18 mouse cellular contexts compared by ENCODE assay signal in the genomic region with DNA sequence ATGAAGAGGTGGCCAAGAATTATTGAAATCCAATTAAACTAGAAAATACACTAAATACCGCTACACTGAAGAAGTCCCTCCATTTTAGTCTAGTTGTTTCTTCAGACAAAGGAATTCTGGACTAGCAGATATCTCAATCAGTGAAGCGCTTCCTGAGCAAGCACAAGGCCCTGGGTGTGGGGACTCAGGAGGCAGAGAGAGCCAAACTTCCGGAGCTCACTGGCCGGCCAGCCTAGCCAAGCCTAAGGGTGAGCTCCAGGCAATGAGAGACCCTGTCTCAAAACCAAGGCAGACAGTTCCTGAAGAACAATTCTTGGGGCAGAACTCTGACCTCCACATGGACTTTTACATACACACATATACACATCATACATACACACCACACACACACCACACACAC.
DNase-seq lines count a peak whose midpoint lies in the region; ATAC-seq and TF ChIP-seq lines count a peak whose summit lies in the region.
"Had no signal": no experiment of that assay in that cellular context is flagged by ENCODE, and none has a peak within 500 bp of the region (broad histone marks: within the 10 kb centered on the region; RNA-seq: fewer than 3 reads in every experiment).

No protein-coding gene starts in this region.

- H3K27ac ChIP-seq in kidney, adult 2 months (ENCODE audit: insufficient read depth, low read depth, low read length): peak overlapping the region; percentile 36; the same call in 1 of the 2 replicates
- H3K27ac ChIP-seq in intestine, embryonic 15.5 days: peak overlapping the region; percentile 90
- peak overlapping the region; percentile 85 for H3K27ac ChIP-seq in lung, postnatal 0 days (ENCODE audit: low read length)
- H3K27ac ChIP-seq in stomach, embryonic 14.5 days (ENCODE audit: low read length): peak overlapping the region; percentile 30; the same call in 1 of the 2 replicates
- H3K27ac ChIP-seq in midbrain, embryonic 11.5 days (ENCODE audit: low read depth, low read length): no peak overlapping the region
- H3K27ac ChIP-seq in layer of hippocampus, adult 2 months: no peak overlapping the region
- H3K27ac ChIP-seq: forebrain, embryonic 12.5 days; hindbrain, embryonic 13.5 days; limb, embryonic 12.5 days; liver, embryonic 13.5 days had no signal

- 80% methylated on average over 4 of the region's 4 CpGs for WGBS in kidney, adult 2 months
- WGBS in intestine, embryonic 15.5 days: 61% methylated on average over 4 of the region's 4 CpGs
- WGBS in lung, postnatal 0 days: 36% methylated on average over 4 of the region's 4 CpGs
- 77% methylated on average over 4 of the region's 4 CpGs for WGBS in stomach, embryonic 14.5 days
- WGBS in midbrain, embryonic 11.5 days: 56% methylated on average over 4 of the region's 4 CpGs

- peak; percentile 18 for DNase-seq in kidney, adult 2 months
- DNase-seq in kidney, postnatal 36 days: no peak
- DNase-seq in lung, postnatal 0 days (ENCODE audit: low spot score): no peak
- DNase-seq in midbrain, embryonic 11.5 days (ENCODE audit: low spot score, missing footprints): no peak
- no peak for DNase-seq in layer of hippocampus, adult 2 months (ENCODE audit: low spot score in 2 of 2)
- DNase-seq: adrenal gland, postnatal 36 days; cerebellum, adult 2 months; gastrocnemius, postnatal 25 days; liver, embryonic 13.5 days; midbrain, embryonic 14.5 days had no signal

- no peak for TF ChIP-seq CTCF in kidney, adult 2 months (conservative IDR thresholded peaks at IDR 0.05; ENCODE audit: insufficient read depth, insufficient read length, low read depth, low read length)
- no peak for TF ChIP-seq CTCF in lung, postnatal 0 days (IDR thresholded peaks at IDR 0.05)
- TF ChIP-seq CTCF in layer of hippocampus, adult 2 months (conservative IDR thresholded peaks at IDR 0.05): no peak

- H3K4me3 ChIP-seq in kidney, adult 2 months (ENCODE audit: insufficient read depth, low read depth, low read length): no peak overlapping the region
- no peak overlapping the region for H3K4me3 ChIP-seq in intestine, embryonic 15.5 days (replicated peaks)
- H3K4me3 ChIP-seq in lung, postnatal 0 days (ENCODE audit: low read depth, low read length): no peak overlapping the region
- H3K4me3 ChIP-seq in stomach, embryonic 14.5 days (ENCODE audit: low read depth, low read length): no peak overlapping the region
- no peak overlapping the region for H3K4me3 ChIP-seq in midbrain, embryonic 11.5 days (ENCODE audit: low read depth, low read length)
- no peak overlapping the region for H3K4me3 ChIP-seq in layer of hippocampus, adult 2 months
- H3K4me3 ChIP-seq: forebrain, embryonic 12.5 days; hindbrain, embryonic 13.5 days; limb, embryonic 12.5 days; liver, embryonic 13.5 days; myocyte had no signal

- ATAC-seq in intestine, embryonic 15.5 days: no peak
- ATAC-seq in lung, postnatal 0 days: no peak
- ATAC-seq in stomach, embryonic 14.5 days (ENCODE audit: insufficient number of reproducible peaks, insufficient read depth, low FRiP score, low read depth): no peak
- ATAC-seq in frontal cortex, adult (ENCODE audit: low TSS enrichment): no peak
- ATAC-seq in midbrain, embryonic 11.5 days (ENCODE audit: low FRiP score): no peak
- ATAC-seq: inflammation-experienced regulatory T-cells, adult 6 months had no signal

- TF ChIP-seq POLR2A in kidney, adult 2 months (IDR thresholded peaks at IDR 0.05; ENCODE audit: low read depth, low read length): no peak

- no peak for TF ChIP-seq EP300 in lung, postnatal 0 days (IDR thresholded peaks at IDR 0.05)

- no peaks in the 10 kb centered on the region for H3K36me3 ChIP-seq in kidney, adult 2 months (ENCODE audit: control insufficient read depth, insufficient read depth, low read length)
- H3K36me3 ChIP-seq in intestine, embryonic 15.5 days: no peaks in the 10 kb centered on the region
- H3K36me3 ChIP-seq in lung, postnatal 0 days (ENCODE audit: insufficient read depth, low read length): no peaks in the 10 kb centered on the region
- no peaks in the 10 kb centered on the region for H3K36me3 ChIP-seq in stomach, embryonic 14.5 days (ENCODE audit: control insufficient read depth, insufficient read depth, low read length)
- H3K36me3 ChIP-seq in midbrain, embryonic 11.5 days (ENCODE audit: control insufficient read depth, insufficient read depth, low read length): no peaks in the 10 kb centered on the region
- H3K36me3 ChIP-seq: forebrain, embryonic 12.5 days; limb, embryonic 12.5 days; liver, embryonic 13.5 days had no signal

- H3K9me3 ChIP-seq in intestine, embryonic 15.5 days: no peaks in the 10 kb centered on the region
- no peaks in the 10 kb centered on the region for H3K9me3 ChIP-seq in lung, postnatal 0 days (ENCODE audit: low read length)
- peaks cover 2% of the 10 kb centered on the region; the same call in 1 of the 2 replicates for H3K9me3 ChIP-seq in stomach, embryonic 14.5 days (ENCODE audit: control insufficient read depth, low read depth, low read length)
- no peaks in the 10 kb centered on the region for H3K9me3 ChIP-seq in midbrain, embryonic 11.5 days (ENCODE audit: control insufficient read depth, low read length)
- H3K9me3 ChIP-seq: forebrain, embryonic 12.5 days; hindbrain, embryonic 13.5 days; limb, embryonic 12.5 days; liver, embryonic 13.5 days had no signal

- no peak overlapping the region for H3K9ac ChIP-seq in intestine, embryonic 15.5 days
- H3K9ac ChIP-seq in lung, postnatal 0 days (replicated peaks; ENCODE audit: low read depth): no peak overlapping the region
- H3K9ac ChIP-seq in stomach, embryonic 14.5 days (replicated peaks; ENCODE audit: low read depth, low read length): no peak overlapping the region
- no peak overlapping the region for H3K9ac ChIP-seq in midbrain, embryonic 11.5 days (ENCODE audit: low read length)
- H3K9ac ChIP-seq: forebrain, embryonic 12.5 days; hindbrain, embryonic 13.5 days; limb, embryonic 12.5 days; liver, embryonic 13.5 days had no signal

- H3K4me2 ChIP-seq in intestine, embryonic 15.5 days (replicated peaks): no peak overlapping the region
- no peak overlapping the region for H3K4me2 ChIP-seq in lung, postnatal 0 days (replicated peaks; ENCODE audit: low read depth, low read length)
- no peak overlapping the region for H3K4me2 ChIP-seq in stomach, embryonic 14.5 days (replicated peaks; ENCODE audit: low read depth, low read length)
- no peak overlapping the region for H3K4me2 ChIP-seq in midbrain, embryonic 11.5 days
- H3K4me2 ChIP-seq: forebrain, embryonic 12.5 days; hindbrain, embryonic 13.5 days; limb, embryonic 12.5 days; liver, embryonic 13.5 days had no signal

- H3K4me1 ChIP-seq in kidney, adult 2 months (ENCODE audit: control insufficient read depth, insufficient read depth, low read length): peaks cover 10% of the 10 kb centered on the region
- H3K4me1 ChIP-seq in intestine, embryonic 15.5 days (replicated peaks): 0 out of 2 replicates have a peak, but pooled peaks cover 7% of the 10 kb centered on the region
- H3K4me1 ChIP-seq in lung, postnatal 0 days (ENCODE audit: insufficient read depth, low read depth, low read length): 0 out of 2 replicates have a peak, but pooled peaks cover 7% of the 10 kb centered on the region
- peaks cover 5% of the 10 kb centered on the region; the same call in 1 of the 2 replicates for H3K4me1 ChIP-seq in stomach, embryonic 14.5 days (ENCODE audit: control insufficient read depth, insufficient read depth, low read length)
- no peaks in the 10 kb centered on the region for H3K4me1 ChIP-seq in midbrain, embryonic 11.5 days (ENCODE audit: control insufficient read depth, insufficient read depth, low read length)
- H3K4me1 ChIP-seq: limb, embryonic 12.5 days had no signal

- no peaks in the 10 kb centered on the region for H3K27me3 ChIP-seq in kidney, adult 2 months (replicated peaks; ENCODE audit: control insufficient read depth, insufficient read depth, low read length)
- H3K27me3 ChIP-seq in intestine, embryonic 15.5 days (replicated peaks): no peaks in the 10 kb centered on the region
- no peaks in the 10 kb centered on the region for H3K27me3 ChIP-seq in lung, postnatal 0 days (replicated peaks; ENCODE audit: insufficient read depth, low read length)
- no peaks in the 10 kb centered on the region for H3K27me3 ChIP-seq in stomach, embryonic 14.5 days (ENCODE audit: control insufficient read depth, insufficient read depth, low read length)
- H3K27me3 ChIP-seq in midbrain, embryonic 11.5 days (ENCODE audit: control insufficient read depth, insufficient read depth, low read length): no peaks in the 10 kb centered on the region
- H3K27me3 ChIP-seq: hindbrain, embryonic 13.5 days; limb, embryonic 12.5 days; liver, embryonic 13.5 days had no signal

Comparison
In these comparisons a context has a peak if more than half of its experiments do, and no peak if none do; other contexts are left out.
1. H3K27ac ChIP-seq: peak in kidney, adult 2 months (single experiment), intestine, embryonic 15.5 days (single experiment), lung, postnatal 0 days (single experiment) and stomach, embryonic 14.5 days (single experiment); none in midbrain, embryonic 11.5 days (single experiment) and layer of hippocampus, adult 2 months (single experiment).